Mouse (Mus musculus) heart, embryonic 12.5 days (tissue): Measurements from ENCODE around the gene Fam84b. TPM values are rescaled to one million over a fixed set of nuclear protein-coding genes. Genes with fewer than 3 reads are reported as not detected.

Experiments used
- ATAC-seq: fragments of 200-750 bp; cut with Nextera tagmentation; 2 replicates; pipeline ENCODE4 v1.8.0; 2017; ENCODE audit warnings: moderate TSS enrichment, moderate library complexity; ENCODE audit not compliant: insufficient number of reproducible peaks, low FRiP score
- H3K27ac ChIP-seq: fragments of 300-500 bp; sonication (generic); 2 replicates; pipeline ENCODE4 v1.5.1; 2016; ENCODE audit warnings: mild to moderate bottlenecking, moderate library complexity; ENCODE audit not compliant: poor library complexity, severe bottlenecking
- H3K27me3 ChIP-seq: fragments of 300-500 bp; sonication (generic); replicated peaks from 2 replicates; pipeline ENCODE4 v1.6.1; 2016; ENCODE audit warnings: mild to moderate bottlenecking, moderate library complexity
- H3K36me3 ChIP-seq: fragments of 300-500 bp; sonication (generic); 2 replicates; pipeline ENCODE4 v1.6.1; 2016; ENCODE audit warnings: mild to moderate bottlenecking, moderate library complexity
- H3K4me1 ChIP-seq: fragments of 300-500 bp; sonication (generic); replicated peaks from 2 replicates; pipeline ENCODE4 v1.6.1; 2016; ENCODE audit warnings: mild to moderate bottlenecking
- H3K4me2 ChIP-seq: fragments of 300-500 bp; sonication (generic); 2 replicates; pipeline ENCODE4 v1.6.1; 2016; ENCODE audit warnings: mild to moderate bottlenecking, moderate library complexity
- H3K4me3 ChIP-seq: fragments of 300-500 bp; sonication (generic); 2 replicates; pipeline ENCODE4 v1.5.1; 2016; ENCODE audit warnings: mild to moderate bottlenecking
- H3K9ac ChIP-seq: fragments of 300-500 bp; sonication (generic); 2 replicates; pipeline ENCODE4 v1.6.1; 2016; ENCODE audit warnings: mild to moderate bottlenecking, moderate library complexity
- H3K9me3 ChIP-seq: fragments of 300-500 bp; sonication (generic); replicated peaks from 2 replicates; pipeline ENCODE4 v1.6.1; 2016; ENCODE audit warnings: mild to moderate bottlenecking, moderate library complexity
- WGBS: fragments of 180-500 bp; shearing (Covaris S2); methylation state at CpG from one replicate; pipeline ENCODE4 v1.1.7; 2016; 5-methylcytosine and 5-hydroxymethylcytosine counted together
- polyA plus RNA-seq: library from polyadenylated mRNA; unstranded; fragments of >200 nt; fragmentation: Nextera tagmentation; extraction: Ambion mirVana; gene quantifications from 2 replicates; pipeline ENCODE4 v1.2.1, GENCODE M21; 2016

Gene Fam84b
- 13.2 and 13.6 TPM in 2 replicates for polyA plus RNA-seq

GRCm38 (mm10) chr15:60853231-60853999, at the start of gene Fam84b:
Fam84b (minus strand) TSS chr15:60853778.
- Histone ChIP-seq H3K9ac (no peak within 1 kb of the TSS), H3K4me2 (peak within 1 kb of the TSS; percentile 35; the same call in 1 of the 2 replicates), H3K36me3 (no peaks in the 10 kb centered on the region), H3K4me3 (no peak within 1 kb of the TSS), H3K9me3 (no peaks in the 10 kb centered on the region), H3K27me3 (no peaks in the 10 kb centered on the region), H3K4me1 (peaks cover 26% of the 10 kb centered on the region), H3K27ac (peak within 1 kb of the TSS; percentile 47; the same call in 1 of the 2 replicates)
- 22% methylated on average over 17 of the region's 17 CpGs for WGBS
- ATAC-seq, result peak; percentile 39; the same call in 1 of the 2 replicates

GRCm38 (mm10) chr15:60898187-60898965, 44.8 kb upstream of the Fam84b start:
- Histone ChIP-seq H3K4me1 (peaks cover 1% of the 10 kb centered on the region), H3K4me2 (no peak overlapping the region), H3K27ac (no peak overlapping the region), H3K9ac (no peak overlapping the region), H3K27me3 (no peaks in the 10 kb centered on the region), H3K4me3 (no peak overlapping the region), H3K9me3 (no peaks in the 10 kb centered on the region), H3K36me3 (no peaks in the 10 kb centered on the region)
- 63% methylated on average over 6 of the region's 6 CpGs for WGBS
- ATAC-seq, result no peak

- H3K4me2 ChIP-seq, result no peak overlapping the region
- H3K4me3 ChIP-seq, result no peak overlapping the region
- H3K27me3 ChIP-seq, result no peaks in the 10 kb centered on the region
- H3K36me3 ChIP-seq, result no peaks in the 10 kb centered on the region
- no peaks in the 10 kb centered on the region for H3K9me3 ChIP-seq
- ATAC-seq, result no peak
- H3K27ac ChIP-seq, result no peak overlapping the region
- no peak overlapping the region for H3K9ac ChIP-seq
- H3K4me1 ChIP-seq, result peaks cover 10% of the 10 kb centered on the region
- WGBS, result 85% methylated on average over 2 of the region's 2 CpGs
Observed at GRCm38 (mm10) chr15:60896040-60896439, 42.5 kb upstream of the Fam84b start.

GRCm38 (mm10) chr15:60892976-60893463, 39.4 kb upstream of the Fam84b start:
- H3K27me3 ChIP-seq, result no peaks in the 10 kb centered on the region
- no peaks in the 10 kb centered on the region for H3K36me3 ChIP-seq
- peaks cover 10% of the 10 kb centered on the region for H3K4me1 ChIP-seq
- no peak overlapping the region; the same call in 1 of the 2 replicates for H3K27ac ChIP-seq
- no peaks in the 10 kb centered on the region for H3K9me3 ChIP-seq
- WGBS, result 42% methylated on average over 3 of the region's 3 CpGs
- no peak overlapping the region for H3K4me2 ChIP-seq
- ATAC-seq, result no peak
- no peak overlapping the region for H3K9ac ChIP-seq
- no peak overlapping the region for H3K4me3 ChIP-seq

GRCm38 (mm10) chr15:60888724-60889123, 35.1 kb upstream of the Fam84b start:
- peaks cover 10% of the 10 kb centered on the region for H3K4me1 ChIP-seq
- ATAC-seq, result no peak
- no peak overlapping the region for H3K4me2 ChIP-seq
- H3K4me3 ChIP-seq, result no peak overlapping the region
- H3K9me3 ChIP-seq, result no peaks in the 10 kb centered on the region
- no peak overlapping the region for H3K9ac ChIP-seq
- H3K27me3 ChIP-seq, result no peaks in the 10 kb centered on the region
- WGBS, result 91% methylated on average over 2 of the region's 2 CpGs
- H3K36me3 ChIP-seq, result no peaks in the 10 kb centered on the region
- no peak overlapping the region for H3K27ac ChIP-seq

- no peak overlapping the region for H3K9ac ChIP-seq
- 75% methylated on average over 6 of the region's 6 CpGs for WGBS
Observed at GRCm38 (mm10) chr15:60875721-60876120, 22.1 kb upstream of the Fam84b start.

GRCm38 (mm10) chr15:60862417-60862816, 8.8 kb upstream of the Fam84b start:
- Histone ChIP-seq H3K27me3 (no peaks in the 10 kb centered on the region), H3K4me1 (no peaks in the 10 kb centered on the region), H3K36me3 (no peaks in the 10 kb centered on the region), H3K27ac (no peak overlapping the region), H3K9ac (no peak overlapping the region), H3K4me3 (no peak overlapping the region), H3K4me2 (no peak overlapping the region), H3K9me3 (0 out of 2 replicates have a peak, but pooled peaks cover 2% of the 10 kb centered on the region)
- no peak for ATAC-seq
- WGBS, result 74% methylated on average over 3 of the region's 3 CpGs

More at GRCm38 (mm10) chr15:60875721-60876120, 22.1 kb upstream of the Fam84b start:
- no peak overlapping the region for H3K4me2 ChIP-seq
- H3K27ac ChIP-seq, result no peak overlapping the region
- no peak overlapping the region for H3K4me3 ChIP-seq
- no peaks in the 10 kb centered on the region for H3K4me1 ChIP-seq
- H3K36me3 ChIP-seq, result no peaks in the 10 kb centered on the region
- no peaks in the 10 kb centered on the region for H3K9me3 ChIP-seq
- ATAC-seq, result no peak
- no peaks in the 10 kb centered on the region for H3K27me3 ChIP-seq

- no peak overlapping the region for H3K4me2 ChIP-seq
- no peaks in the 10 kb centered on the region for H3K36me3 ChIP-seq
- H3K27ac ChIP-seq, result no peak overlapping the region
- no peak overlapping the region for H3K4me3 ChIP-seq
- 79% methylated on average over 1 of the region's 1 CpGs for WGBS
- H3K9me3 ChIP-seq, result no peaks in the 10 kb centered on the region
- ATAC-seq, result no peak
- no peaks in the 10 kb centered on the region for H3K27me3 ChIP-seq
- H3K9ac ChIP-seq, result no peak overlapping the region
- peaks cover 15% of the 10 kb centered on the region for H3K4me1 ChIP-seq
Observed at GRCm38 (mm10) chr15:60855112-60855511, 1.5 kb upstream of the Fam84b start.

- peaks cover 24% of the 10 kb centered on the region for H3K4me1 ChIP-seq
- no peaks in the 10 kb centered on the region for H3K9me3 ChIP-seq
- H3K9ac ChIP-seq, result no peak overlapping the region
- no peak overlapping the region for H3K4me2 ChIP-seq
- H3K27ac ChIP-seq, result 0 out of 2 replicates have a peak overlapping the region, but pooled peaks have one; percentile 47
- no peaks in the 10 kb centered on the region for H3K36me3 ChIP-seq
- no peak overlapping the region for H3K4me3 ChIP-seq
- H3K27me3 ChIP-seq, result no peaks in the 10 kb centered on the region
- no peak for ATAC-seq
- WGBS, result 47% methylated on average over 4 of the region's 4 CpGs
Observed at GRCm38 (mm10) chr15:60854151-60854550, 573 bp upstream of the Fam84b start.

- Histone ChIP-seq H3K4me1 (peaks cover 31% of the 10 kb centered on the region), H3K9me3 (no peaks in the 10 kb centered on the region), H3K27ac (no peak overlapping the region), H3K27me3 (no peaks in the 10 kb centered on the region), H3K4me3 (no peak overlapping the region), H3K9ac (no peak overlapping the region), H3K4me2 (no peak overlapping the region), H3K36me3 (no peaks in the 10 kb centered on the region)
- WGBS, result 66% methylated on average over 3 of the region's 3 CpGs
- ATAC-seq, result no peak
Observed at GRCm38 (mm10) chr15:60848630-60849029, 4.9 kb downstream of the Fam84b start.

GRCm38 (mm10) chr15:60846291-60846690, 7.3 kb downstream of the Fam84b start:
- ATAC-seq, result no peak
- H3K4me1 ChIP-seq, result peaks cover 31% of the 10 kb centered on the region
- no peaks in the 10 kb centered on the region for H3K9me3 ChIP-seq
- H3K36me3 ChIP-seq, result no peaks in the 10 kb centered on the region
- WGBS, result 27% methylated on average over 6 of the region's 6 CpGs
- no peaks in the 10 kb centered on the region for H3K27me3 ChIP-seq
- no peak overlapping the region for H3K4me2 ChIP-seq
- H3K9ac ChIP-seq, result no peak overlapping the region
- no peak overlapping the region for H3K27ac ChIP-seq
- no peak overlapping the region for H3K4me3 ChIP-seq
